Mouse (Mus musculus): Measurements from ENCODE around the gene Acox1. TPM values are rescaled to one million over a fixed set of nuclear protein-coding genes. Genes with fewer than 3 reads are reported as not detected.

Gene Acox1
- polyA plus RNA-seq, 1 experiment = 1.7 TPM

DNA sequence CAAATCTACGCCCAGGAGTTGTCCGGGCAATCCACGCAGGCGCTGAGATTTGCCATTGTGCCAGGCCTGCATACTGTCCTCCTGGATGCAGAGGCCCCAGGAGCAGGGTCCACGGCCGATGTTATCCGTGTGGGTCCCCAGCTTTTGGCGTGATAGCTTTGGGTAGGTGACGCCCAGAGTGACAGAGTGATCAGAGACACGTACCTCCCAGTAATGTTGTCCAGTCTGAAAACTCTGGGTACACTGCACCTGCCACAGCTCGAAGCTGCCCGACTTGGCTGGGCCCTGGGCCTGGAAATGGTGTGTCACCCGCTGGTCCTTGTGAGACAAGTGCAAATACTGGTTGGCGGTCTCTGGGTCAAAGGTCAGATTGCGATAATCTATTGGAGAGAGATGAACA lies 72.6 kb downstream of the Acox1 start:
- H3K4me3 ChIP-seq (replicated peaks) = no peak overlapping the region
- no peak for TF ChIP-seq GATA1 (IDR thresholded peaks at IDR 0.05; ENCODE audit: borderline replicate concordance, low read length)
- no peak for TF ChIP-seq FLI1 (IDR thresholded peaks at IDR 0.05; ENCODE audit: low read length)
- peaks cover 56% of the 10 kb centered on the region for H3K4me1 ChIP-seq
- no peaks in the 10 kb centered on the region for H3K27me3 ChIP-seq (replicated peaks)
- H3K36me3 ChIP-seq (replicated peaks; ENCODE audit: low read length) = peaks cover 74% of the 10 kb centered on the region
- H3K9me3 ChIP-seq = peaks cover 12% of the 10 kb centered on the region

Other genes starting within 250 kb of the Acox1 start
- 5.6 and 6.9 TPM in 2 replicates for gene Itgb4, start 224.3 kb downstream of the Acox1 start, polyA plus RNA-seq (2012; ENCODE audit: insufficient read depth, low replicate concordance)
- gene Galk1, start 186.3 kb downstream of the Acox1 start, polyA plus RNA-seq (2012; ENCODE audit: insufficient read depth, low replicate concordance) = 197 and 238 TPM in 2 replicates
- gene H3f3b, start 171.1 kb downstream of the Acox1 start, polyA plus RNA-seq (2012; ENCODE audit: insufficient read depth, low replicate concordance) = 819 and 908 TPM in 2 replicates
- gene Unk, start 168.7 kb downstream of the Acox1 start, polyA plus RNA-seq (2012; ENCODE audit: insufficient read depth, low replicate concordance) = 18.8 and 53.4 TPM in 2 replicates
- 221 and 384 TPM in 2 replicates for gene Unc13d, start 121.1 kb downstream of the Acox1 start, polyA plus RNA-seq (2012; ENCODE audit: insufficient read depth, low replicate concordance)
- gene Wbp2, start 112.0 kb downstream of the Acox1 start, polyA plus RNA-seq (2012; ENCODE audit: insufficient read depth, low replicate concordance) = 842 and 1,717 TPM in 2 replicates
- 6.9 and 23.5 TPM in 2 replicates for gene Trim47, start 71.8 kb downstream of the Acox1 start, polyA plus RNA-seq (2012; ENCODE audit: insufficient read depth, low replicate concordance)
- gene Trim65, start 67.9 kb downstream of the Acox1 start, polyA plus RNA-seq (2012; ENCODE audit: insufficient read depth, low replicate concordance) = 3.0 and 9.5 TPM in 2 replicates
- 25.4 and 80.4 TPM in 2 replicates for gene Mrpl38, start 60.2 kb downstream of the Acox1 start, polyA plus RNA-seq (2012; ENCODE audit: insufficient read depth, low replicate concordance)
- gene Fbf1, start 30.9 kb downstream of the Acox1 start, polyA plus RNA-seq (2012; ENCODE audit: insufficient read depth, low replicate concordance) = 33.9 and 37.8 TPM in 2 replicates
- gene Ten1, start 190 bp downstream of the Acox1 start, polyA plus RNA-seq (2012; ENCODE audit: insufficient read depth, low replicate concordance) = 181 and 219 TPM in 2 replicates
- 0.34 TPM in 1 of 2 replicates, not detected in the other for gene Evpl, start 39.0 kb upstream of the Acox1 start, polyA plus RNA-seq (2012; ENCODE audit: insufficient read depth, low replicate concordance)
- 4.7 and 34.1 TPM in 2 replicates for gene Srp68, start 75.2 kb upstream of the Acox1 start, polyA plus RNA-seq (2012; ENCODE audit: insufficient read depth, low replicate concordance)
- gene Galr2, start 81.9 kb upstream of the Acox1 start, polyA plus RNA-seq (2012; ENCODE audit: insufficient read depth, low replicate concordance) = not detected in 2 replicates
- 2.7 and 6.7 TPM in 2 replicates for gene Exoc7, start 108.2 kb upstream of the Acox1 start, polyA plus RNA-seq (2012; ENCODE audit: insufficient read depth, low replicate concordance)
- gene Foxj1, start 136.4 kb upstream of the Acox1 start, polyA plus RNA-seq (2012; ENCODE audit: insufficient read depth, low replicate concordance) = 0.12 and 0.84 TPM in 2 replicates
- 1.2 and 1.8 TPM in 2 replicates for gene Rnf157, start 214.0 kb upstream of the Acox1 start, polyA plus RNA-seq (2012; ENCODE audit: insufficient read depth, low replicate concordance)
- 443 and 805 TPM in 2 replicates for gene Ubald2, start 235.0 kb upstream of the Acox1 start, polyA plus RNA-seq (2012; ENCODE audit: insufficient read depth, low replicate concordance)

Measured in megakaryocyte, embryonic 14.5 days (primary cell).